Mouse (Mus musculus) inflammation-experienced regulatory T-cells, adult 6 months (primary cell): ENCODE data around the gene Hist1h2an. TPM values are rescaled to one million over a fixed set of nuclear protein-coding genes. Genes with fewer than 3 reads are reported as not detected.
"Not testable (repeated sequence)": the region's sequence is repeated elsewhere in the genome, so short reads cannot be mapped to it uniquely, and the experiment has no call there.

Experiments
- ATAC-seq: one replicate; pipeline ENCODE4 v1.8.0; 2017
- polyA plus RNA-seq, 3 experiments: library from polyadenylated mRNA; unstranded; fragments of 100-300 nt; shearing (Covaris generic); gene quantifications; one replicate each; pipeline ENCODE4 v1.2.1; 2017

Gene Hist1h2an
- polyA plus RNA-seq, 3 experiments from 2014 or later = 3.5 TPM; not detected in 2

- ATAC-seq = peak; percentile 61
Measured at GRCm38 (mm10) chr13:21783255-21783617, 3.8 kb downstream of the Hist1h2an start, which contains the start of gene Hist1h3i. TSS of gene Hist1h3i (minus strand) at chr13:21783370.

GRCm38 (mm10) chr13:21782361-21783254 lies 4.4 kb downstream of the Hist1h2an start:
- peak; percentile 2 for ATAC-seq

GRCm38 (mm10) chr13:21781639-21782038 lies 5.4 kb downstream of the Hist1h2an start:
- ATAC-seq = no peak

GRCm38 (mm10) chr13:21781021-21781555 lies 5.9 kb downstream of the Hist1h2an start:
- ATAC-seq = no peak

GRCm38 (mm10) chr13:21779767-21780731 lies 7.0 kb downstream of the Hist1h2an start, which contains the start of gene Hist1h1b:
TSS of gene Hist1h1b (minus strand) at chr13:21780625.
- ATAC-seq = no peak

GRCm38 (mm10) chr13:21778814-21779766 lies 7.9 kb downstream of the Hist1h2an start:
- peak; percentile 91 for ATAC-seq

GRCm38 (mm10) chr13:21755707-21756106 lies 31.3 kb downstream of the Hist1h2an start:
- ATAC-seq = no peak

- not testable (repeated sequence) for ATAC-seq
Measured at GRCm38 (mm10) chr13:21754294-21755001, 32.6 kb downstream of the Hist1h2an start.

GRCm38 (mm10) chr13:21753524-21754285 lies 33.3 kb downstream of the Hist1h2an start, which contains the start of the genes Hist1h2ak and Hist1h2bn:
TSS of gene Hist1h2ak (minus strand) at chr13:21753827.
TSS of gene Hist1h2bn (plus strand) at chr13:21754123.
- ATAC-seq = peak; percentile 94

- ATAC-seq = no peak
Measured at GRCm38 (mm10) chr13:21753051-21753523, 33.9 kb downstream of the Hist1h2an start.

GRCm38 (mm10) chr13:21752356-21752755 lies 34.7 kb downstream of the Hist1h2an start:
- no peak for ATAC-seq

- no peak for ATAC-seq
Measured at GRCm38 (mm10) chr13:21751827-21752226, 35.2 kb downstream of the Hist1h2an start.

GRCm38 (mm10) chr13:21751417-21751816 lies 35.6 kb downstream of the Hist1h2an start:
- no peak for ATAC-seq

- ATAC-seq = peak; percentile 48
Measured at GRCm38 (mm10) chr13:21750159-21751017, 36.6 kb downstream of the Hist1h2an start, which contains the start of gene Hist1h4k. TSS of gene Hist1h4k (minus strand) at chr13:21750505.

GRCm38 (mm10) chr13:21749387-21750158 lies 37.4 kb downstream of the Hist1h2an start:
- ATAC-seq = no peak

GRCm38 (mm10) chr13:21745006-21745405 lies 42.0 kb downstream of the Hist1h2an start:
- ATAC-seq = no peak
